Mouse (Mus musculus) erythroblast, embryonic 14.5 days (primary cell): ENCODE measurements around the gene Crtc1. TPM values are rescaled to one million over a fixed set of nuclear protein-coding genes. Genes with fewer than 3 reads are reported as not detected.

Source experiments
- H3K27me3 ChIP-seq: 2 replicates; pipeline ENCODE4 v1.6.1; 2012; ENCODE audit warnings: inconsistent platforms; ENCODE audit not compliant: control insufficient read depth
- H3K36me3 ChIP-seq: 2 replicates; pipeline ENCODE4 v1.6.1; 2012; ENCODE audit warnings: mild to moderate bottlenecking, inconsistent platforms; ENCODE audit not compliant: control insufficient read depth
- H3K4me1 ChIP-seq: 2 replicates; pipeline ENCODE4 v1.6.1; 2012; ENCODE audit warnings: inconsistent platforms; ENCODE audit not compliant: control insufficient read depth
- H3K4me3 ChIP-seq: replicated peaks from 2 replicates; pipeline ENCODE3; 2012; ENCODE audit warnings: moderate library complexity, mild to moderate bottlenecking, inconsistent platforms
- H3K9me3 ChIP-seq: 2 replicates; pipeline ENCODE4 v1.6.1; 2012; ENCODE audit warnings: low read length, inconsistent platforms, mixed read lengths; ENCODE audit not compliant: control insufficient read depth
- GATA1 ChIP-seq: IDR thresholded peaks from 2 replicates; pipeline ENCODE4 v1.6.1; 2012; ENCODE audit warnings: low read length, inconsistent platforms, mixed read lengths
- TAL1 ChIP-seq: IDR thresholded peaks from 3 replicates; pipeline ENCODE4 v1.6.1; 2012; ENCODE audit warnings: low read length, inconsistent platforms, mixed read lengths
- polyA plus RNA-seq: library from polyadenylated mRNA; stranded (reverse); fragments of >175 nt; gene quantifications from 2 replicates; pipeline ENCODE4 v1.2.3, GENCODE M21; 2012

Crtc1 gene
- polyA plus RNA-seq, 1 experiment = 1.8 TPM

DNA sequence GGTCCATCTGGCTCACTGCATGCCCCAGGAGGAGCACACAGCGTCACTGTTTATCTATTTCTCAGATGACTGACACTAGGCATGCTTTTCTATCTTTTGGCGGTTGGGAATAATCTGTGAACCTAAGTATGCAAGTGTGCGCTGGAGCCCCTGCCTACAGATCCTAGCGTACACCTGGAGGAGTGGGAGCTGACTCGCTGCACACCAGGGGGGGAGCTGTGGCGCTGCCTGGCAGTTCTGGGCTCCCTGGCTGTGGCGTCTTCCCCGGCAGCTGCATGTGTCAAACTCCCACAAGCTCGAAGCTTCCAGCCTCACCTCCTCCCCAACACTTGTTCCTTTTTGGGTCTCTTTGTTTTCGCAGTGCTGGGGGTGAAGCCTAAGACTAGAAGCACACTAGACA is 21.5 kb downstream of the Crtc1 start:
- Histone ChIP-seq H3K27me3 (no peaks in the 10 kb centered on the region), H3K36me3 (peaks cover 32% of the 10 kb centered on the region), H3K4me3 (no peak overlapping the region), H3K9me3 (no peaks in the 10 kb centered on the region), H3K4me1 (peaks cover 97% of the 10 kb centered on the region)
- no peak for TF ChIP-seq GATA1
- no peak for TF ChIP-seq TAL1

DNA sequence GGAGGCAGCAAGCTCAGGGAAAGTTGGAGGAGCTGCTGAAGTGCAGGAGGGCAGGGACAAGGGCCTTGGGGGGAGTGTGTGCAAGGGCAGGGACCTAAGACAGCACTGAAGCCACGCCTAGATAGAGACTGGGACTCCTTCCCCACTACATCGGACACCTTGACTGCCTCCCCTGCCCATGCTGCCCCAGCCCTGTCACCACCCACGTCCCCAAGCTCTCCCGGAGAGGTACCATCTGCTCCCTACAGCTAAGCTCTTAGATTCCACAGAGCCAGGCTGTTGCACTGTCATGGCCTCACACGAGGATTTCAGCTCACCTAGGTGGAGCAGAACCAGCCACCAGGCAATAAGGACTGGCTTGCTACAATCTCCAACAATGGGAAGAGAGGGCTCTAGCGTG is 22.4 kb downstream of the Crtc1 start:
- TF ChIP-seq GATA1 = no peak
- TF ChIP-seq TAL1 = no peak
- peaks cover 34% of the 10 kb centered on the region for H3K36me3 ChIP-seq
- H3K4me3 ChIP-seq = no peak overlapping the region
- H3K4me1 ChIP-seq = peaks cover 96% of the 10 kb centered on the region
- no peaks in the 10 kb centered on the region for H3K9me3 ChIP-seq
- H3K27me3 ChIP-seq = no peaks in the 10 kb centered on the region

DNA sequence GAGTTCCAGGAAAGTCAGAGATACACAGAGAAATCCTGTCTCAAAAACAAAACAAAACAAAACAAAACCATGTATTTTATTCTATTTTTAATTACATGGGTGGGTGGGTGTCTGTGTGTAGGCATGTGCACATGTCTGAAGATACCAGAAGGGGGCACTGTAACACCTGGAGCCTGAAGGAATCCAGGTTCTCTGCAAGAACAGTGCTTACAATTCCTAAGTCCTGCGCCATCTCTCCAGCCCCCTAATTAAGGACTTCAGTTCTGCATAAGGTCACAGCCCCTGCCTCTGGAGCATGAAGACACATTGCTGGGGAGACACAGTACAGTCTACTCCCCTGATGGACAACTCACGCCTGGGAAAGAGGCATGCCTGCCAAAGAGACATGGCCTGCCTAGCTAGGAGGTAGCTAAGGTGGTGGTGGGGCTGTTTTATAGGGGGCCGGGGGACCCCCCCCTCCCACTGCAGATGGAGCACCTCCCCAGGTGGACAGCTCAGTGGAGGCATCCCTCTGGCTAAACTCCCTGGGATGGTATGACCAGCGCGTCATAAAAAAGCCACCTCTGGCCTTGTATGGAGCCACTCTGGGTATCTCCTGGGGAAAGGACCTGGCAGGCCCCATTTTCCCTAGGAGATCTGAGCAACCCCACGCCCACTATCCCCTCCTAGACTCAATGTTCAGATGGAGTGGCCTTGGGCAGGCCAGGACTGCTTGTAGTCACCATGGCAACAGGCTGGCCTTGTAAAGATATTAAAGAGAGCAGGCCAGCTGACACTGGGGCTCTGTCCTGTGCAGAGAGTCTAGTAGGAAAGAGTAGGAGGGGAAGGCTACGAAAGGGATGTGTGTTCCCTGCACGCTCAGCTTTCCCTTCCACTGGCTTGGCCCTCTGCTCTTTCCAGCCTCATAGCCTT is 23.6 kb downstream of the Crtc1 start:
- Histone ChIP-seq H3K27me3 (no peaks in the 10 kb centered on the region), H3K4me1 (peaks cover 94% of the 10 kb centered on the region), H3K9me3 (no peaks in the 10 kb centered on the region), H3K4me3 (no peak overlapping the region), H3K36me3 (peaks cover 28% of the 10 kb centered on the region)
- no peak for TF ChIP-seq TAL1
- peak; percentile 53 for TF ChIP-seq GATA1

DNA sequence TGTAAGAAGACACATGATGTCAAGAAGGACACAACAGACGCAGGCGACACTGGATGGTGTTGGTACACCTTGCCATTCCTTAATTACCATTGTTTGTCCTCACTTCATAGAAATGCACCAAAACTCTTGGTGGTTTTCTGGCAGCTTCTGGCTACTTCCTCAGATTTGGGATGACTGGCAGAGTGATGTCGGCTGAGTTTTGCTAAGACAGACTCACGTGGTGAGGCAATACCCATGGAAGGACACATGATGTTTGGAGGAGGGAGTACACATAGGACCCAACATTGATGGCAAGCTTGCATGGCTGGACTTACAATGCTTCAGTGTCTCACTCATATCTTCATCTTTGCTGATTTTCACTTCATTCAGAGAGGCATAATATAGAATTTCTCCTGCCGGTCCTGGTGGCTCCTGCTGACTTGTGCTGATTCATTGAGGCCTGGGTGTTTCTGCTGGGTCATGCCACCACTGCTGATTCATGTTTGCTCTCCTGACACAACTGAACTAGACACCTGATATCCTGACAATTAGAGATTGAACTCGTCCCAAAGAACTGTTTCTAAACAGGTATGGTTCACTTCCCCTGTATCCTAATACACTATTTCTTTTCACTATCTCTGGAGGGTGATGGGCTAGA is 25.0 kb downstream of the Crtc1 start:
- Histone ChIP-seq H3K36me3 (peaks cover 20% of the 10 kb centered on the region), H3K9me3 (no peaks in the 10 kb centered on the region), H3K4me1 (peaks cover 88% of the 10 kb centered on the region), H3K4me3 (peak overlapping the region; percentile 61), H3K27me3 (no peaks in the 10 kb centered on the region)
- TF ChIP-seq TAL1 (no peak), GATA1 (no peak)

DNA sequence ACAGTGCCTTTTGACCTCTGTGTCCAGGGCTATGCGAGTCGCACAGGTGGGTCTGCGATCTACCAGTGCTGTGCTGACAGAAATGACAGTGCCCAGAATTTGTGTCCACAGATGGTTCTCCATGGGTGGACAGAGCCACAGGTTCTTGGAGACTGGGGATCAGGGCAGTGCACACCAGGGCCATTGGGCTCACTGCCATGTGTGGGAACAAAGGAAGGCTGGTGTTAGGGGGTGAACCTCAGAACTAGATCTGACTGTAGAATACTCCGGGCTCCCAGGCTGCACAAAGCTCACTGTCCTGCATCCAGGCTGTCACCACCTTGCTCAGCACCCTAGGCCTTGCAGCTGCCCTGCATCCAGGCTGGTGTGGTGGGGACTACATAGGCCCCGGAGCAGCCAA is 29.1 kb downstream of the Crtc1 start:
- Histone ChIP-seq H3K4me1 (peaks cover 74% of the 10 kb centered on the region), H3K4me3 (no peak overlapping the region), H3K36me3 (peaks cover 20% of the 10 kb centered on the region), H3K9me3 (no peaks in the 10 kb centered on the region), H3K27me3 (no peaks in the 10 kb centered on the region)
- TF ChIP-seq TAL1 = no peak
- TF ChIP-seq GATA1 = no peak

DNA sequence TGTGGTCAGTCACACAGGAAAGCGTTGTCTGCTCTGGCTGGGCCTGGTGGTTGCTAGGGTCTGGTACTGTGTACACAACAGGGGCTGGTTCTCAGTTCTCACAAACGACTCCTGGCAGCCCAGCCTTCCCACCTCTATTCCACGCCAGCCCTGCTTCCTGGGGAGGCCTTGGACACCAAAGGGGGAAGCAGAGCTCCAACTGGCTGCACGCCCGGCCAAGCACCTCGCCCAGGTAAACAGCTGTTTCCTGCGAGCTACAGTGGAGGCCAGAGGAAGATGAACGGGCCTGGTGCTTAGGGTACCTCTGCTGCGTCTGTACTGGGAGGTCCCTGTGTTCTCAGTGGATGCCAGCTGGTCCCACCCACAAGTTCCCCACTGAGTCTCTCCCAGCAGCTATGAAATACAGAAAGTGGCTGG is 29.9 kb downstream of the Crtc1 start:
- Histone ChIP-seq H3K4me3 (no peak overlapping the region), H3K4me1 (peaks cover 71% of the 10 kb centered on the region), H3K9me3 (peaks cover under 1% of the 10 kb centered on the region; the same call in 1 of the 2 replicates), H3K36me3 (peaks cover 21% of the 10 kb centered on the region), H3K27me3 (no peaks in the 10 kb centered on the region)
- no peak for TF ChIP-seq GATA1
- no peak for TF ChIP-seq TAL1

DNA sequence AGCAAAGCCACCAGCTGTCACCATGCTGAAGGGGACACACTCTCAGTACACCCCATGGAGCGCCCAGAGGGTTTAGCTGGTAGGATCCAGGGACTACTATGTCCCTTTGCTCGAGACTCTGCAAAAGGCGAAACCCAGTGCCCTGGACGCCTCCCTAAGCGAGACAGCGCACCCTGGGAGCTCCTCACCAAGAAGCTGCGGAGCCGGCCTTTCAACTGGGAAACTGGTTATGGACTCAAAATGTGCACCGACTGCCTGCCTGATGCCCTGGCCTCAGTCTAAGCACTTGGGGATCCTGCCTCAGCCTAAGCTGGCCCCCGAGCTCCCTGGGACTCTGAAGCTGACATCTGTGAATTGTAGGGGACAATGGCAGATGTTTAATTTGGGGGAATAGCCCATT is 30.4 kb downstream of the Crtc1 start:
- no peaks in the 10 kb centered on the region for H3K27me3 ChIP-seq
- H3K4me1 ChIP-seq = peaks cover 69% of the 10 kb centered on the region
- H3K36me3 ChIP-seq = peaks cover 22% of the 10 kb centered on the region
- no peak overlapping the region for H3K4me3 ChIP-seq
- H3K9me3 ChIP-seq = peaks cover 4% of the 10 kb centered on the region
- TF ChIP-seq TAL1 = no peak
- TF ChIP-seq GATA1 = no peak

DNA sequence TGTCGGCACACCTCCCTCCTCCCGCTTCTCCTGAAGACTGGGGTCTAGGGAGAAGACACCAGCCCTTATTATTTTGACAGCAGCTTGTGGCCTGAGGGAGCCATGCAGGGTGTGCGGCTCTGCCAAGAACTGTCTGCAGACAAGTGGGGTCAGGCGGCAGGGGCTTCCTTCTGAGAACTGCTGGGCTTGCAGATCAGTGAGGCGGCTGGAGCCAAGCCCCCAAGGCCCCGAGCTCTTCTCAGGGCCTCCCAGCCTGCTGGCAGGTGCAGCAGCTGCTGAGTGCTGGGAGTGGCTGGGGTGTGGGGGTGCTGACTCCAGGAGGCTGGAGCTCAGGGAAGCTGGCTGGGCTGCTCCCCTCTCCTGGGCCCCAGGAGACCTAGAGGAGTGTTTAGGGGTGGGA is 31.1 kb downstream of the Crtc1 start:
- Histone ChIP-seq H3K9me3 (peaks cover 4% of the 10 kb centered on the region), H3K36me3 (peaks cover 18% of the 10 kb centered on the region), H3K4me1 (peaks cover 61% of the 10 kb centered on the region), H3K4me3 (no peak overlapping the region), H3K27me3 (no peaks in the 10 kb centered on the region)
- no peak for TF ChIP-seq GATA1
- no peak for TF ChIP-seq TAL1

DNA sequence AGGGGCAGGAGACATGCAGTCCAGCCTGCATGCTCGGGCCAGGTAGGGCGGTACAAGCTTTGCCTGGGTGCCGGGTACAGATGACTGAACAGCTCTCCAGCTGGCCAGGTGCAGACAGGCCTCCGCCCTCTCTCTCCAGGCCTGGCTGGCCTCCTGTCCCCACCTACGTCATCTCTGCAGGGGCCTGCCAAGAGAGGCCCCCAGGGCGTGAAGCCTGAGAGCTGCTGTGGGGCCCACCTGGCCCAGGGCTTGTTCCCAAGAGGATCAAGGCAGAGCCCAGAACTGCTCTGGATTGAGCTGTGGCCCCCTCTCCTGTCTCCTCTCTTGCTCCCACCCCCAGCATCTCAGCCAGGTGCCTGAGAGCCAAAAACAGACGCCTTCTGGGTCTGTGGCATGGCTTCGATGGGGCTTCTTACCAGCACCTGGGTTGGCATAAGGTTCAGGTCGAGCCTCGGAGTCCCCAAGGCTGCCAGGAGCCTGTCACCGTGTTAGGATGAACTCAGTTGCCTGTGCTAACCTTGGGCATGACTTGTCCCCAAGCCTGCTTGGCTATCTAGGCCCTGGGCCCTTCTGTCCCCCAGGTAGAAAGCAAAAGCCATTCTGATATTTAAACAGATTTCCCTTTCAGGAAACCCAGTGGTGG is 32.8 kb downstream of the Crtc1 start:
- peaks cover 4% of the 10 kb centered on the region for H3K9me3 ChIP-seq
- H3K36me3 ChIP-seq = peaks cover 10% of the 10 kb centered on the region

More for the DNA sequence above, 32.8 kb downstream of the Crtc1 start:
- Histone ChIP-seq H3K4me3 (no peak overlapping the region), H3K27me3 (no peaks in the 10 kb centered on the region), H3K4me1 (peaks cover 45% of the 10 kb centered on the region)
- no peak for TF ChIP-seq GATA1
- TF ChIP-seq TAL1 = no peak
